Mouse (Mus musculus) subcutaneous adipose tissue, adult 2 months (tissue): ENCODE results near the gene Scaf8. TPM values are rescaled to one million over a fixed set of nuclear protein-coding genes. Genes with fewer than 3 reads are reported as not detected.

Experiments used
- polyA plus RNA-seq: library from polyadenylated mRNA; depleted of rRNA; stranded (reverse); fragments of >200 nt; gene quantifications from 2 replicates; pipeline ENCODE4 v1.2.3, GENCODE M21; 2012; ENCODE audit warnings: low replicate concordance; rRNA removed

The Scaf8 gene
- polyA plus RNA-seq = 14.9 and 33.1 TPM in 2 replicates

DNA sequence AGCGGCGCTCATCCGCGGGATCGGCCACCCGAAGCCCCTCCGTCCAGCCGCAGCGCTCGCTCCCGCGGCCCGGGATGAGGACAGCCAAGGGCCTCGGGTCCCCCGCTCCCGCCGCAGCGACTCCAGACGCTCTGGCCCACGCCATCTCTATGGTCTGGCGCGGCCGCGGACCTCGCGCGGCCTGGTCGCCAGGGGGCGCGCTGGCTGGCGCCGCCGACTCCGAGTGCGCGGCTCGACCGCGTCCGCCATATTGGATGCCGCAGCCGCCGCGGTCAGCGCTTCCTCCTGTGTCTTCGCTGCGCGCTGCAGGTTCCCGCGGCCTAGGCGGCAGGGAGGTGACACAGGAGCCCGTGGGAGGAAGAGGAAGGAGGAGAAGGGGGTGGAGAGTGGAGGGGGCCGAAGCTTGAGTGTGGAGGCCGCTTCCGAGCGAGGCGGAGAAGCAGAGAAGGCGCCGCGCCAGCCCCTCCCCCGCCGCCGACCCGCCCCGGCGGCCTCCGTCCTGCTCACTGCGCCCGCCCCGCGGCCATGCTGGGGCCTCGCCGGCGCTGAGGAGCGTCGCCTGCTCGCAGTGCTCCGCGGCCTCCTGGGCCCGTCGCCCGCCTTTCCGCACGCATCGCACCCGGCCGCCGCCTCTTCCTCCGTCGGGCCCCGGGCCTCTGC lies at the start of gene Scaf8:
Scaf8 (plus strand) TSS at position 253 of the 660 bp plus-strand sequence.

Other genes with a start within 250 kb of the Scaf8 start
- gene Tiam2, start 211.6 kb downstream of the Scaf8 start, polyA plus RNA-seq = 1.4 and 6.2 TPM in 2 replicates